Mouse (Mus musculus): ENCODE results near the gene Tbxas1. TPM values are rescaled to one million over a fixed set of nuclear protein-coding genes. Genes with fewer than 3 reads are reported as not detected.

Tbxas1 gene
- polyA plus RNA-seq, 1 experiment from 2014 or later: 2.0 TPM

- ATAC-seq (ENCODE audit: low FRiP score, low TSS enrichment) (no peak), DNase-seq (ENCODE audit: low spot score) (no peak)
- Histone ChIP-seq H3K4me2 (replicated peaks; ENCODE audit: low read depth) (no peak overlapping the region), H3K4me1 (replicated peaks; ENCODE audit: control insufficient read depth, insufficient read depth) (no peaks in the 10 kb centered on the region), H3K9me3 (ENCODE audit: control insufficient read depth, low read length) (no peaks in the 10 kb centered on the region), H3K4me3 (ENCODE audit: low read depth, low read length) (no peak overlapping the region), H3K9ac (ENCODE audit: low read length) (no peak overlapping the region), H3K27me3 (ENCODE audit: control insufficient read depth, insufficient read depth, low read length) (no peaks in the 10 kb centered on the region), H3K36me3 (ENCODE audit: control insufficient read depth, insufficient read depth, low read length) (peaks cover 8% of the 10 kb centered on the region; the same call in 1 of the 2 replicates), H3K27ac (replicated peaks) (no peak overlapping the region)
- TF ChIP-seq EP300 (optimal IDR thresholded peaks at IDR 0.05) (no peak), CTCF (IDR thresholded peaks at IDR 0.05; ENCODE audit: low read depth) (no peak)
- WGBS: 71% methylated on average over 5 of the region's 5 CpGs
Measured at GRCm38 (mm10) chr6:39132556-39132955, 257.4 kb downstream of the Tbxas1 start.

Other genes with a start within 250 kb of the Tbxas1 start
- gene Klrg2, start 238.2 kb upstream of the Tbxas1 start, polyA plus RNA-seq (2015; fragmentation: Nextera tagmentation; extraction: Ambion mirVana): 4.5 and 5.9 TPM in 2 replicates
- gene Clec2l, start 212.3 kb upstream of the Tbxas1 start, polyA plus RNA-seq (2015; fragmentation: Nextera tagmentation; extraction: Ambion mirVana): 0.55 and 1.7 TPM in 2 replicates
- gene Hipk2, start 761 bp downstream of the Tbxas1 start, polyA plus RNA-seq (2015; fragmentation: Nextera tagmentation; extraction: Ambion mirVana): 13.7 and 13.9 TPM in 2 replicates
- 10.1 and 10.4 TPM in 2 replicates for gene Parp12, start 242.9 kb downstream of the Tbxas1 start, polyA plus RNA-seq (2015; fragmentation: Nextera tagmentation; extraction: Ambion mirVana)